Mouse (Mus musculus): ENCODE data around the gene Mb21d2. TPM values are rescaled to one million over a fixed set of nuclear protein-coding genes. Genes with fewer than 3 reads are reported as not detected.

Gene Mb21d2
- total and polyA plus RNA-seq, 3 experiments: 7.7 to 8.3 (median 8.2) TPM

- H3K4me3 ChIP-seq: no peak overlapping the region; the same call in 1 of the 2 replicates
- DNase-seq: peak in 1 of 2 experiments; percentile 9
- peaks cover 1% of the 10 kb centered on the region; the same call in 1 of the 2 replicates for H3K4me1 ChIP-seq (ENCODE audit: control insufficient read depth, insufficient read depth, low read length)
- H3K27ac ChIP-seq: no peak overlapping the region
- no peaks in the 10 kb centered on the region; the same call in 1 of the 2 replicates for H3K79me2 ChIP-seq (replicated peaks; ENCODE audit: control insufficient read depth, insufficient read depth, low read length)
- 26% methylated on average over 11 of the region's 11 CpGs for WGBS
- no peaks in the 10 kb centered on the region for H3K27me3 ChIP-seq (ENCODE audit: control insufficient read depth, insufficient read depth, low read length)
- TF ChIP-seq EP300 (IDR thresholded peaks at IDR 0.05; ENCODE audit: insufficient read depth, low read depth, low read length): no peak
- H3K9ac ChIP-seq (ENCODE audit: low read depth, low read length): no peak overlapping the region
- intact Hi-C loops (cut with DNase I): no loop called here
- H3K36me3 ChIP-seq (ENCODE audit: control insufficient read depth, insufficient read depth, low read length): no peaks in the 10 kb centered on the region; the same call in 1 of the 2 replicates
Observed at GRCm38 (mm10) chr16:28851409-28851821, 78.1 kb downstream of the Mb21d2 start.

- 26% methylated on average over 14 of the region's 14 CpGs for WGBS
- DNase-seq: peak in 1 of 2 experiments; percentile 10
- intact Hi-C loops (cut with DNase I): no loop called here
- H3K9ac ChIP-seq (ENCODE audit: low read depth, low read length): no peak overlapping the region
- H3K27me3 ChIP-seq (ENCODE audit: control insufficient read depth, insufficient read depth, low read length): no peaks in the 10 kb centered on the region
- H3K36me3 ChIP-seq (ENCODE audit: control insufficient read depth, insufficient read depth, low read length): no peaks in the 10 kb centered on the region; the same call in 1 of the 2 replicates
- peaks cover 1% of the 10 kb centered on the region; the same call in 1 of the 2 replicates for H3K4me1 ChIP-seq (ENCODE audit: control insufficient read depth, insufficient read depth, low read length)
- no peaks in the 10 kb centered on the region; the same call in 1 of the 2 replicates for H3K79me2 ChIP-seq (replicated peaks; ENCODE audit: control insufficient read depth, insufficient read depth, low read length)
- no peak for TF ChIP-seq EP300 (IDR thresholded peaks at IDR 0.05; ENCODE audit: insufficient read depth, low read depth, low read length)
- no peak overlapping the region; the same call in 1 of the 2 replicates for H3K4me3 ChIP-seq
- no peak overlapping the region for H3K27ac ChIP-seq
Observed at GRCm38 (mm10) chr16:28850881-28851280, 78.6 kb downstream of the Mb21d2 start.

- H3K79me2 ChIP-seq (replicated peaks; ENCODE audit: control insufficient read depth, insufficient read depth, low read length): no peaks in the 10 kb centered on the region; the same call in 1 of the 2 replicates
- no peak overlapping the region for H3K27ac ChIP-seq
- TF ChIP-seq POLR2A (IDR thresholded peaks at IDR 0.05; ENCODE audit: insufficient read depth, low read depth, low read length): no peak
- TF ChIP-seq CTCF (IDR thresholded peaks at IDR 0.05): no peak
- TF ChIP-seq EP300 (IDR thresholded peaks at IDR 0.05; ENCODE audit: insufficient read depth, low read depth, low read length): no peak
- no peaks in the 10 kb centered on the region for H3K4me1 ChIP-seq (ENCODE audit: control insufficient read depth, insufficient read depth, low read length)
- H3K9ac ChIP-seq (ENCODE audit: low read depth, low read length): no peak overlapping the region
- no peak for DNase-seq
- WGBS: 92% methylated on average over 11 of the region's 11 CpGs
- H3K4me3 ChIP-seq: no peak overlapping the region
- no peaks in the 10 kb centered on the region for H3K27me3 ChIP-seq (ENCODE audit: control insufficient read depth, insufficient read depth, low read length)
- no peaks in the 10 kb centered on the region; the same call in 1 of the 2 replicates for H3K36me3 ChIP-seq (ENCODE audit: control insufficient read depth, insufficient read depth, low read length)
- intact Hi-C loops (cut with DNase I): no loop called here
Observed at GRCm38 (mm10) chr16:28846123-28846522, 83.3 kb downstream of the Mb21d2 start.

- TF ChIP-seq POLR2A (IDR thresholded peaks at IDR 0.05; ENCODE audit: insufficient read depth, low read depth, low read length) (no peak), CTCF (IDR thresholded peaks at IDR 0.05) (no peak), EP300 (IDR thresholded peaks at IDR 0.05; ENCODE audit: insufficient read depth, low read depth, low read length) (no peak)
- intact Hi-C loops (cut with DNase I): no loop called here
- DNase-seq: no peak
- no peaks in the 10 kb centered on the region for H3K27me3 ChIP-seq (ENCODE audit: control insufficient read depth, insufficient read depth, low read length)
- no peaks in the 10 kb centered on the region for H3K4me1 ChIP-seq (ENCODE audit: control insufficient read depth, insufficient read depth, low read length)
- no peak overlapping the region for H3K9ac ChIP-seq (ENCODE audit: low read depth, low read length)
- no peak overlapping the region for H3K27ac ChIP-seq
- H3K36me3 ChIP-seq (ENCODE audit: control insufficient read depth, insufficient read depth, low read length): no peaks in the 10 kb centered on the region; the same call in 1 of the 2 replicates
- H3K4me3 ChIP-seq: no peak overlapping the region
- H3K79me2 ChIP-seq (replicated peaks; ENCODE audit: control insufficient read depth, insufficient read depth, low read length): no peaks in the 10 kb centered on the region; the same call in 1 of the 2 replicates
- 92% methylated on average over 3 of the region's 3 CpGs for WGBS
Observed at GRCm38 (mm10) chr16:28845336-28845735, 84.1 kb downstream of the Mb21d2 start.

GRCm38 (mm10) chr16:28841102-28841501 lies 88.4 kb downstream of the Mb21d2 start:
- Histone ChIP-seq H3K27ac (no peak overlapping the region), H3K79me2 (replicated peaks; ENCODE audit: control insufficient read depth, insufficient read depth, low read length) (no peaks in the 10 kb centered on the region), H3K27me3 (ENCODE audit: control insufficient read depth, insufficient read depth, low read length) (no peaks in the 10 kb centered on the region), H3K36me3 (ENCODE audit: control insufficient read depth, insufficient read depth, low read length) (no peaks in the 10 kb centered on the region), H3K4me3 (no peak overlapping the region), H3K4me1 (ENCODE audit: control insufficient read depth, insufficient read depth, low read length) (no peaks in the 10 kb centered on the region), H3K9ac (ENCODE audit: low read depth, low read length) (no peak overlapping the region)
- intact Hi-C loops (cut with DNase I): loop anchor here (2.0 kb wide), 1 partner anchor 88 kb away; the partner anchor contains the start of gene Mb21d2
- TF ChIP-seq POLR2A (IDR thresholded peaks at IDR 0.05; ENCODE audit: insufficient read depth, low read depth, low read length): no peak
- no peak for TF ChIP-seq CTCF (IDR thresholded peaks at IDR 0.05)
- no peak for TF ChIP-seq EP300 (IDR thresholded peaks at IDR 0.05; ENCODE audit: insufficient read depth, low read depth, low read length)
- 48% methylated on average over 11 of the region's 11 CpGs for WGBS
- DNase-seq: no peak

GRCm38 (mm10) chr16:28840075-28840974 lies 89.1 kb downstream of the Mb21d2 start:
- no peak overlapping the region for H3K9ac ChIP-seq (ENCODE audit: low read depth, low read length)
- intact Hi-C loops (cut with DNase I): loop anchor here (1.0 to 2.0 kb wide), 3 partner anchors 88 to 721 kb away; partner anchors contain the start of gene Mb21d2
- WGBS: 44% methylated on average over 24 of the region's 24 CpGs
- H3K79me2 ChIP-seq (replicated peaks; ENCODE audit: control insufficient read depth, insufficient read depth, low read length): no peaks in the 10 kb centered on the region
- no peaks in the 10 kb centered on the region for H3K36me3 ChIP-seq (ENCODE audit: control insufficient read depth, insufficient read depth, low read length)
- peak; percentile 40 to 51 for DNase-seq
- H3K27ac ChIP-seq: no peak overlapping the region
- H3K4me1 ChIP-seq (ENCODE audit: control insufficient read depth, insufficient read depth, low read length): no peaks in the 10 kb centered on the region
- no peak overlapping the region for H3K4me3 ChIP-seq
- no peaks in the 10 kb centered on the region for H3K27me3 ChIP-seq (ENCODE audit: control insufficient read depth, insufficient read depth, low read length)
- TF ChIP-seq POLR2A (IDR thresholded peaks at IDR 0.05; ENCODE audit: insufficient read depth, low read depth, low read length) (no peak), CTCF (IDR thresholded peaks at IDR 0.05) (peak; percentile 93), EP300 (IDR thresholded peaks at IDR 0.05; ENCODE audit: insufficient read depth, low read depth, low read length) (no peak)

Measured in heart, adult 2 months (tissue).